Mouse (Mus musculus) telencephalon, adult 2 months (tissue): ENCODE measurements around the gene Srd5a1.
A peak's percentile ranks its signal among the peaks of the same experiment; 100 is the strongest.

Experiments used
- DNase-seq: peaks from one replicate; pipeline ENCODE4 v3.0.0-alpha.2; 2011; ENCODE audit warnings: low read depth, low spot score

The Srd5a1 gene

DNA sequence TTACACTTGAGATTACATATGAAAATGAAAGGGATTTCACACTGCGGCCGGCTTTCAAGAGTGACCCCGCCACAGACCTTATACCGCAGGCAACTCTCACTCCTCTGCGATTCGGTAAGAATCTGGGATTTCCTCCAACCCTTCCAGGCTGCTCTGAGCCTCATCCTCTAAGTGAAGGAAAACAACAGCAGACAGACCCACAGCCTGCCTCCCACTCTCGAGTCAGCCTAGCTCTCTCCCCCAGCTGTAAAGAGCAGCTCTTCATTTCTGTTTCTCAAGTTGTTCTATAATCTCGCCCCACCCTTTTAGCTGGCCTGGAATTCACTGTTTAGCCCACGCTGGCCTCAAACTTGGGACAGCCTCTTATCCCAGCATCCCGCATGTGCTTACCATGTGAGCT lies 69.5 kb downstream of the Srd5a1 start:
- DNase-seq = peak; percentile 91

DNA sequence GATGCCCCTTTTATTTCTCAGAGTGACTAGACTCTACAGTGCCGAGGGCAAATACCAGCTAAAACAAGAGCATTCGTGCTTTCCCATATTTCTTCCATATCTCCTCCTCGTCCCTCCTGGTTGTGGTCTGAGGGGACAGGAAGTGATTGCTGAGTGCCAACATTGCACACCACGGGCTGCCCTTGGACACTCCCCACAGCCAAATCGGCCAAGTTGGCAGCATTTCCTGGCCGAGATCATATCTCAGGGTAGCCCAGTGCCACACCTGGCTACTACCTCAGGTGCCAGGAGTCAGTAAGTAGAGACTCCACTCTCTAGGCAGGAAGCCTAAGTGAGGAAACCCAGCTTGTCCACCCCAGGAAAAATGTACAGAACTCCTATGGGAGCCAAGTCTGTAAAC lies 70.0 kb downstream of the Srd5a1 start:
- no peak for DNase-seq

DNA sequence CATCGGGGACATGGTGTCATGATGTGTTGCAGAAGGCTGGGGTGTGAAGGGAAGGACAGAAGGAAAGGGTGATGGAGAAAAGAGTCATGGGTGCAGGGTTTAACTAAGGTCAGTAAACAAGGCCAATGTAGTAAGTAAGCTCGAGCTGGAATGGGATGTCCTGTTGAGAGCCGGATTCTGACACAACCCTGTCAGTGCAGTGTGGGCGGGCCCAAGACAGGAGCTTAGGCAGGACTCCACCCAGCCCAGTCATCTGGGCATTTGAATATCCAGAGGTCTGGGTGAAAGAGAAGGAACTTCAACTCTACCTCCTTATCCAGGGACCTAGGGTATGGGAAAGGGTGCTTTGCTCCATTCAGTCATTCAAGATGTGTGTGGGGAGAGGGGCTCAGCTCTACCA lies 72.9 kb downstream of the Srd5a1 start:
- no peak for DNase-seq

DNA sequence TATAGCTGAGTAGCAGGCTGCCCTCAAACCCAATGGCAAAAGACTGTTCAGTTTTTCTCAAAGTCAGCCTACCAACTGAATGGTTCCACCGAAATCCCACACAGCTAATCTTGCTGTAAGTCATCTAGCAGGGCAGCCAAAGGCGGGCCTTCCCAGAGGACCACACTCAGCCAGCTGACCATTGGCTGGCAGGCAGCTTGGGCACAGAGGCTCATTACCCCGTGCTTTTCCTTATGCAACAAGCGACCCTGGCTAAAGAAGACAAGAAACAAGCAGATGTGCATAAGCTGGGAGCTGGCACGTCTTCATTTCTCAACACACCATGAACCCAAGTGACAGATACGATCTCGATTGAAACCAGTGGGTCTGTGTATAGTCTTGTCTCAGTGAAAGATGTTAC lies 73.9 kb downstream of the Srd5a1 start:
- DNase-seq = no peak

DNA sequence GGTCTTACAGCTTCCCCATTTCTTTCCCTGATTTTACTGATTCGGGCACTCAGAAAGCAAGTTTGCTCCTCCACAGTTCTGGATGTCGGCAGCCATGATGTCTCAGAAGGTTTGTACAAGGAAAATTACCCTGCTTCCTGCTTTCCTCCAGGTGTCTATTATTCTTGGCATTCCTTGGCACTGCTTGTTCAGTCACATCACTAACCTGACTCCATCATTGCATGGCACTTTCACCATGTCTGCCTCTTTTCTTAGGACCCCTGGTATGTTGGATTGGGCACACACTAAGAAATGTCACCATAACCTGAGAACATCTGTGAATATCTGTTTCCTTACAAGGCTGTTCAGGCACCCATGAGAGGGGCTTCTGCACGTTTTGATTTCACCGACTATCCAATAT lies 75.2 kb downstream of the Srd5a1 start:
- no peak for DNase-seq

DNA sequence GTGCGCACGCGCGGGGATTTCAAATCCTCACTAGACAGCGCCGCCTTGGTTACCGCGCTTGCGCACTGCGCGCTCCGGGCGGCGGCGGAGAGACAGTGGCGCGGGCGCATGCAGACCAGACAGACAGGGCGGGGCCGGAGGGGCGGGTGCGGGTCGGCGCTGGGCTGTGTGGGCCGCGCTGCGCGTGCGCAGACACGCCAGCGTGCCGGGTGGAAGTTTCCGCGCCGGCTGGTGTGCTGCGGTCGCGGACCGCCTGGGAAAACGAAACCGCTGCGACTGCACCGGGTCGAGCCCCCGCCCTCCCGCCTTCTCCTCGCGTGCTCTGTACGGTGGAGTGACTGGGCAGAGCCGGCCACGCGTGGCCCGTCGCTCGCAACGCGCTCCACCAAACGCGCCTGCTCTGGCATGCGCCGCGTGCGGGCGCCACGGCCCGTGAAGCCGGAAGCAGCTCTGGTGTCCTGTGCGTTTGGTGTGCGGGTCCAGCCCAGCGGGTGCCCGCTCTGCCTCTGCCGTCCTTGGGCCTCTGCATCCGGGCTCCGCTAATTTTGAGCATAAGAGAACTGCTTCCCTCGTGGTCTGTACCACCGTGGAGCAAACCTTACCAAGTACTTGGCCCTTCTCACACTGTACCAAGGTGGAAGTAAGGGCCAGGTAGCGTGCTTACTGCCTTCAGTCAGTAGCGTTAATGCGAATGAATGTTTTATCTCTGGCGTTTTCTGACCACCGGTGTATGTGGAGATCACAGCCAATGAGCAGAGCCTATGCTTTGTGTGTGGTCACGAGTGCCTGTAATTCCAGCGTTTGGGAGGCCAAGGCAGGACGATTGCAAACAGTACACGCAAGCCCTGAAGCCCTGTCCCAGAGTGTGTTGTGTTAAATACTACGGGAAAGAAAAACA lies 76.3 kb downstream of the Srd5a1 start:
- peak; percentile 92 for DNase-seq

DNA sequence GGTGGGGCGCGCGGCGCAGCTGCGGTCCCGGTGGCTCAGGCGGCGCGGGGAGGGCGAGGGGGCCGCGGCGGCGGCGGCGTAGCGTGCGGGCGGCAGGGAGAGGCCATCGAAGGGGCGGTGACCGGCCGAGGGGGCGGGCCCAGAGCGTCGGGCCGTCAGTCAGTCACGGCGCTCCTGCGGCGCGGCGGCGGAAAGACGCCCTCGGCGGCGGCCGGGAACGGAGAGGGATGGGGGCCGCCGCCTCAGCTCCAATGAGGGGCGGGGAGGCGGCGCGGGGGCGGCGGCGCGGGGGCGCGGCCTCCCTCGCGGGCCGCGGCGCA lies 76.9 kb downstream of the Srd5a1 start, which contains the start of gene Tent4a:
Gene Tent4a, minus strand, starts transcription at position 284 of the 320 bp plus-strand sequence.
- no peak for DNase-seq

DNA sequence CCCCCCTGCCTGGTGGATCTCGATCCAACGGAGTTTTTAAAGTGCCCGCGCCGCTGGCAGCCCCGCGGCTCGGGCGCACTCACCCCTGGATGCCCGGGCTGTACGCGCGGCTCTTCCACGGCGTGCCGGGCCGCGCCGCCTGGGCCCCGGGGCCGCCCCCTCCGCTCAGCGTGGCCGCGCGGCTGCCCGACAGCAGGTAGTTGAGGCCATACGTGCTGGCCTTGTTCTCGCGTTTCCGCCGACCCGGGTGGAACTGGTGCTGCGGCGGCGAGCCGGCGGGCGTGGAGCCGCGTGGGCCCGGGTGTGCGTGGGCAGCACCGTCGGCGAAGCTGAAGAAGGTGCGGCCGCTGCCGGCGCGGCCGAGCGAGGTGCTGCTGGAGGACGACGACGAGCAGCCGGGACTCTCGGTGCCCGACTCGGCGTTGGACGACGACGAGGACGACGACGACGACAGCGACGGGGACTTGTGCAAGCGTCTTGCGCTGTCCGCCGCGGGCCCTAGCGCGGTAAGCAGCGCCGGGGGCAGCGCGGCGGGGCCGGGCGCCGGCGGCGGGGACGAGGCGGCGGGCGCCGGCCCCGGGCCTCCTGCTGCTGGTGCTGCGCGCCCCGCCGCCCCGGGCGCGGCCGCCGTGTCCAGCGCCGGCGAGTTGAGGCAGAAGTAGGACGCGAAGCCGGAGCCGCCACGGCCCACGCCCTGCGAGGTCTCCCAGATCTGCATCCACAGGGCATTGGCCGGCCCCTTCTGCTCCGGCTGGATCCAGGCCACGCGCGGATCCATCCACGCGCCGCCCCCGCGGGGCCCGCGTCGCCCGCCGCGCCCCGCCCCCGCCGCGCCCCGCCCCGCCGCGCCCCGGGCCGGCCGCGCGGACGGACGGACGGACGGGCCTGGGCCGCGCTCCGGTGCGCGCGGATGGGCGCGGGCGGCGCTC lies 77.6 kb downstream of the Srd5a1 start, which contains the start of gene Nsun2:
Gene Nsun2, plus strand, starts transcription at position 342 of the 929 bp plus-strand sequence.
- DNase-seq = no peak

DNA sequence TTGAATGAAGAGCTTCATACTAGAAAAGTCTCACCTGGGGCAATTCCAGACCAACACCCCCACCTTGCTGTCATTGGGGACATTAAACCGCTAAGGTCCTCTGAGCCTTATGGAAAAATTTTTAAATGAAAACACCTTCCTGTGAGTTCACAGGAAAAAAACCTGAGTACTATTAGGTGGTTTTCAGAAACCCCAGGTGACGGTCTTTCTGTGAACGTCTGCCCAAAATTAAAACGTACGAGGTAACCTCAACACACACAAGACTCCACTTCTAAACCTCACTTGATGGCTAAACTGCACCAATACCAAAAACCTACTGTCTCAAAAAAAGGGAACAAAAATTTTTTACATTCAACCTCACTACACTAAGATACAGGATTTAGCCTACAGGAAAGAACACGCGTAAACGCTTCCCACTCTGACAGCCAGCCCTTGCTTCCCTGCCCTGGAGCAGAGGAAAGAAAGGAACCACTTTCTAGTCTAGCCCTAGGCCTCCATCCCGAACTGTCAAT lies 78.3 kb downstream of the Srd5a1 start:
- no peak for DNase-seq

DNA sequence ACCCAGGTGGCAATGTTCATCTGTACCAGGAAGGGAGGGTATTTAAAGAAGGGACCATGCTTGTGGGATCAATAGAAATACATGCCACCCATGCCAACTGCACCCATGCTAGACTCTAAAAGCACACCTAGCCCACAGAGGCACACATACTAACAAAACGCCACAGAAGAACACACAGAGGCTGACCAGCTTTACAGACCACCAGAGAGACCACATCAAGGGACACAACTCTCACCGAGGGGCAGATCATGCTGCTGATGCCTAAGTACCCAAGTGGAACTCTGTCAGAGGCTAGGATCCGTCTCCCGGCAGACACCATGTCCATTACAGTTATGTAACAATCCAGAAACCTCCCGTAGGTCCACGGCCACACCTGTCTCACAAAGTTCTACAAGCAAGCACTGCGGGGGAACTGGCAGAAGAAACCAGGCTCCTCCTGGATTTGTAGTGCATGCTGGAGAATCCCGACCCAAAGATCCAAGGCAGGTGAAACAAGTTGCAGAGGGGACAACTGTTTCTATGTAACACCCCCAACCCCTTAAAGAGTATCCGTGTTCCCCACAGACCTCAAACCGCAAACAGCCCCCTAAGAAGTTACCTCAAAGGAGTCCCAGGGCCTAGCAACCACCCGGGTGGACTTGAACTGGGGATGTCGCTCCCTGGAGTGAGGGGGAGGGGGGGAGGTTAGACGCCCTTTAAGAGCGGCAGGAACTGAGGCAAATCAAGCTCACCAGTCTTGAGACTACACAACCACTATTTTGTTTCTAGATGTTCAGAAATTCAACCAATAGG lies 78.9 kb downstream of the Srd5a1 start:
- DNase-seq = no peak

DNA sequence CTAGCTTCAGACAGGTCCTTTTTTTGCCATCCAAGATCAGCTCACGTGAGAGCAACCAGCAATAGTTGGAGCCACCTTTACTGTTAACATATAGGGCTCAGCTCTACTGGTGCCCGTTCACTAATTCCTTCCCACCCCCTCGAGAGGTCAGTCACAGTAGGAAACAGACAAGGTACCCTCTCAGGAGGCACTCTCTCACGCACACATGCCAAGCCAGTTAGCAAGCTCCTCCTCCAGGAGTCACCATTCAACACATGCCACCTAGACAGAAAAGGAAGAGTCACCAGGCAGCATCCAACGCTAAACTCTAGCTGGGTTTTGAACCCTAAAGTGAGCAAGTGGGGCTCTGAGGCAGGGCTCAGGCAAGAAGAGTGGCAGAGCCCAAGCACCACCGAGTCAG lies 79.8 kb downstream of the Srd5a1 start:
- DNase-seq = no peak

DNA sequence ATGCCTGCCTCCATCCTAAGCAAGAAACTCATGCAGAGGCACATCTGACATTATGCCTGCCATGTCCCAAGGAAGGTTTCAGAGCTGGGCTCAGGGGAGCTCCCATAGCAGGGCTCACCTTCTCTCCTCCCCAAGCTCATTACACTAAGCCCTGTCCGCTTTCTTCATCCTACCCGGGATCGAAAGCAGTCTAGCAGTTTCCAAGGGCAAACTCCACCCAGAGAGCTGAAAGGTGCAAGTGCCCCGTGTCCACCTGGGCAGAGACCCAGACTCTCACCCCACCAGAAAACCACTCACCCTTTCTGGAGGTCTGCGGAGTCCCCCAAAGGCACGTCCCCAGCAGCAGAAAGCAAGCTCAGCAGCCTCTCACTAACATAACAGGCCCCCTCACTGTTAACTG lies 80.3 kb downstream of the Srd5a1 start:
- no peak for DNase-seq

DNA sequence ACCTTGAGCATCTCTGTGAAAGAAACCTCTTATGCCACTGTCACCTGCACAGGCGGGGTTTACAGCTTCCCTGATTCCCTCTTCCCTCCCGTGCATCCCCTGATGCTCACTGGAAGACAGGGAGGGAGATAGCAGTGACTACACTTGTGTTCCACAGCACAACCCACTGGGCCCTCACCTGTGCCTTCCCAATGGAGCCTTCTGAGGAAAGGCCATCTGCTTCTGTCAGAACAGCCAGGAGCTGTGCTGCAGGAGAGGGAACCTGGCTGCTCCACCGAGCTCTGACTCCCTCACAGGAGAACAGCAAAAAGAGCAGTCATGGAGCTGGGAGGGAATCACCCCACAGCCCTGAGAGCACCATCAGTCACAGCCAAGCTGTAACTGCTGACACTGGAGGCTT lies 81.1 kb downstream of the Srd5a1 start:
- no peak for DNase-seq

DNA sequence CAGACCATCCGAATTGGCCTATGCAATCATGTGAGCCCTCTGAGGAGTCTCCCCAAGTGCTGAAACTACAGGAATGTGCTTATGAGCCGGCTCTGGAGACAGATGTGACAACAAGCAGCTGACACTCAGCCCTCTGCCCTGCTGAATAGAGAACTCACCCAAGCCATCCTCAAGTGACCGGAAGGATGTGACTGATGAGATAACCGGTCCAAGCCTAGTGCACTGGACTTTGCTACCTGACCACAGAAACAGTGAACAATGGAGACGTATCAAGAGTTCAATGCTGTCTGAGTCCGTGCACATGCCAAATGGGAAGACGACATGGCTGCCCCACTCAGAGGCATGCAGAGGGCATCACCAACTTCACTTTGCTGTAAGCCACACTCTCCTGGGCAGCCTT lies 82.7 kb downstream of the Srd5a1 start:
- no peak for DNase-seq

DNA sequence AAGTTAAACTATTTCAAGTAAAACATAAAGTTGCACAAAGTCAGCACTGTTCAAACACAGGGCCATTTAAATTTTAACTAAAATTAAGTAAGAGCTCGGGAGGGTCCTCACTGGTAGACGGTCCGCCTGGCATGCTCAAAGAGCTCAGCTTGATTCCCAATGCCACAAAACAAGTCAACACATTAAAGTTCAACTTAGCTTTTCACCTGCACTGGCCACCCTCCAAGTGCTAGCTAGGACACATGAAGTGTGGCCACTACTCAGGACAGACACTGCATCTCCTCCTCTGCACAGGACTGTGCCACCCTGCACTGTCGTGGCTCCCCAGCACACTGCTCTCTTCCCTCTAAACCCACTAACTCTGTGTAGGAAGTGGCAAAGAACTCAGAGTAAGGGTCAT lies 85.4 kb downstream of the Srd5a1 start:
- no peak for DNase-seq

DNA sequence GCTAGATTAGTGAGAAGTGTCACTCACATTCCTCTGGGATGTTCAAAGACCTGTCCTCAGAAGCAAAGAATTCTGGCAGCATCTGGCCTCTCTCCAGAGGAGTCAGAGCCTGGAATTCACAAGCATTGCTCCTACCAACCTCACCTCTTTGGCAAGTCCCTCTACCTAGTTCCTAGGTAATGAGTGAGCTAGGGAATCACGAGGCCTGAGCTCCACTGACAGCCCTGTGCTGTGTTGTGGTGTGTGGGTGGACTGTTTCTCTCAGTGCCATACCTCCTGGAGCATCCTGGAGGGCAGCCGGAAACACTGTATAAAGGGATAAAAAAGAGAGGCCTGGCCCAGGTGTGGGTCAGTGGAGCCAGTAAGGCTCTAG lies 87.1 kb downstream of the Srd5a1 start:
- DNase-seq = no peak
